Mouse (Mus musculus): Measurements from ENCODE around the gene Kdm5a.

DNA sequence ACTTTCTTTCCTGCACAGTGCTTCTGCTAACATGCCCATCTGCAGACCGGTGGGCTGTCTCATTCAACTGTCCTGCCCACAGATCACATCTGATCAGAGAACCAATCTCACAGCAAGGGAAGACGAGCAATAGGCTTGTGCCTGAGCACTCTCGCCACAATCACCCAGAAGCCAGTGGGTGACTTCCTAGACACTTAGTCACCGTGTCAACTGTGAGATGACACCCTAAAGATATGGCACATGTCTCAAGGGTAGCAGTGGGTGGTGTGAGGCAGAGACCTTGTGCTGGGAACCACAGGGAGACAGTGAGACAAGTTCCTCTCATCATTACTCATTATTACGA lies 89.2 kb downstream of the Kdm5a start:
- TF ChIP-seq CTCF (IDR thresholded peaks at IDR 0.05; ENCODE audit: borderline replicate concordance, insufficient read depth, low read depth, low read length) (no peak), POLR2A (IDR thresholded peaks at IDR 0.05; ENCODE audit: borderline replicate concordance, insufficient read depth, low read length) (no peak)

Measured in cerebellum, adult 2 months (tissue).